Mouse (Mus musculus): ENCODE measurements around the gene Tbc1d8.

DNA sequence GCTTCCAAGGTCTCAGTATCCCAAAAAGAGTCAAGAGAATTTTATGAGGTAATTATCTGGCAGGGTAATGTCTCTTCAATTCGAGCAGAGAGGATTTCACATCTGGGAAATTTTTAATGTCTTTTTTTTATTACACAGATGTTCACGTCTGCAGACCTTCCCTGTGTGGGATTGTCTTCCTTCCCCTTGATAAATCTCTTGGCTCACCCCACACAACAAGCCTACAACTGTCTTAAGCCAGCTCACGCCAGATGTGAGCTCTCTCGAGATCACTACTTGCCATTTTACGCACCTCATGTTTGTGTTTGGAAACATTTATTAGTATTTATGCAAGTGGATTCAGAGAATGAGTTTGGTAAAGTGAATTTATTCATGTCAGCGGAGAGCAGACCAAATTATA is 156.6 kb downstream of the Tbc1d8 start:
- TF ChIP-seq MAX (IDR thresholded peaks at IDR 0.05; ENCODE audit: low read length) (no peak), CTCF (IDR thresholded peaks at IDR 0.05 in 2 of 3, conservative IDR thresholded peaks at IDR 0.05 in 1 of 3; ENCODE audit: control insufficient read depth in 1 of 3, insufficient read depth in 1 of 3, low read depth in 2 of 3, low read length in 3 of 3, poor library complexity in 1 of 3, severe bottlenecking in 1 of 3) (no peak), ZMIZ1 (IDR thresholded peaks at IDR 0.05; ENCODE audit: low read depth, low read length) (no peak), POLR2A (IDR thresholded peaks at IDR 0.05; ENCODE audit: control insufficient read depth in 1 of 2, insufficient read depth in 1 of 2, low read depth in 1 of 2, low read length in 2 of 2, poor library complexity in 1 of 2) (no peak), EP300 (IDR thresholded peaks at IDR 0.05; ENCODE audit: low read depth in 1 of 2, low read length in 2 of 2) (no peak), NELFE (IDR thresholded peaks at IDR 0.05; ENCODE audit: low read depth, low read length) (no peak), USF1 (IDR thresholded peaks at IDR 0.05; ENCODE audit: low read depth, low read length) (no peak), HCFC1 (IDR thresholded peaks at IDR 0.05; ENCODE audit: low read depth, low read length) (no peak), ZKSCAN1 (IDR thresholded peaks at IDR 0.05; ENCODE audit: low read depth, low read length) (no peak), MAFK (IDR thresholded peaks at IDR 0.05; ENCODE audit: borderline replicate concordance, low read depth, low read length) (no peak), CHD2 (IDR thresholded peaks at IDR 0.05; ENCODE audit: low read length) (no peak), ZNF384 (IDR thresholded peaks at IDR 0.05; ENCODE audit: low read depth, low read length) (no peak)
